Mouse (Mus musculus) embryonic facial prominence, embryonic 12.5 days (tissue): ENCODE measurements around the gene Kdelc2. TPM values are rescaled to one million over a fixed set of nuclear protein-coding genes. Genes with fewer than 3 reads are reported as not detected.

ENCODE experiments used
- ATAC-seq: fragments of 200-750 bp; cut with Nextera tagmentation; 2 replicates; pipeline ENCODE4 v1.8.0; 2017; ENCODE audit not compliant: insufficient number of reproducible peaks, insufficient read depth, low FRiP score, low TSS enrichment
- H3K27ac ChIP-seq: fragments of 300-500 bp; sonication (generic); 2 replicates; pipeline ENCODE4 v1.5.1; 2016; ENCODE audit warnings: mild to moderate bottlenecking
- H3K27me3 ChIP-seq: fragments of 300-500 bp; sonication (generic); 2 replicates; pipeline ENCODE4 v1.6.1; 2016; ENCODE audit warnings: mild to moderate bottlenecking, moderate library complexity
- H3K36me3 ChIP-seq: fragments of 300-500 bp; sonication (generic); 2 replicates; pipeline ENCODE4 v1.6.1; 2016; ENCODE audit warnings: mild to moderate bottlenecking
- H3K4me1 ChIP-seq: fragments of 300-500 bp; sonication (generic); 2 replicates; pipeline ENCODE4 v1.6.1; 2016
- H3K4me2 ChIP-seq: fragments of 300-500 bp; sonication (generic); replicated peaks from 2 replicates; pipeline ENCODE4 v1.6.1; 2016; ENCODE audit warnings: mild to moderate bottlenecking, moderate library complexity
- H3K4me3 ChIP-seq: fragments of 300-500 bp; sonication (generic); 2 replicates; pipeline ENCODE4 v1.5.1; 2016; ENCODE audit warnings: mild to moderate bottlenecking
- H3K9ac ChIP-seq: fragments of 300-500 bp; sonication (generic); 2 replicates; pipeline ENCODE4 v1.6.1; 2016; ENCODE audit warnings: mild to moderate bottlenecking, moderate library complexity
- H3K9me3 ChIP-seq: fragments of 300-500 bp; sonication (generic); 2 replicates; pipeline ENCODE4 v1.6.1; 2016; ENCODE audit warnings: mild to moderate bottlenecking, moderate library complexity
- WGBS: fragments of 180-500 bp; shearing (Covaris S2); methylation state at CpG from one replicate; pipeline ENCODE4 v1.1.7; 2016; 5-methylcytosine and 5-hydroxymethylcytosine counted together
- polyA plus RNA-seq: library from polyadenylated mRNA; unstranded; fragments of >200 nt; fragmentation: Nextera tagmentation; extraction: Ambion mirVana; gene quantifications from 2 replicates; pipeline ENCODE4 v1.2.1, GENCODE M21; 2016

Gene Kdelc2
- polyA plus RNA-seq, 1 experiment from 2014 or later = 21.3 TPM

GRCm38 (mm10) chr9:53351899-53352298 lies 31.9 kb upstream of the Kdelc2 start:
- Histone ChIP-seq H3K9me3 (0 out of 2 replicates have a peak, but pooled peaks cover 3% of the 10 kb centered on the region), H3K27ac (no peak overlapping the region), H3K9ac (no peak overlapping the region), H3K4me3 (no peak overlapping the region), H3K27me3 (no peaks in the 10 kb centered on the region), H3K4me2 (no peak overlapping the region), H3K36me3 (no peaks in the 10 kb centered on the region), H3K4me1 (no peaks in the 10 kb centered on the region)
- WGBS = 91% methylated on average over 6 of the region's 6 CpGs
- ATAC-seq = no peak

- H3K27me3 ChIP-seq = no peaks in the 10 kb centered on the region
- no peak overlapping the region for H3K4me2 ChIP-seq
- no peak overlapping the region for H3K27ac ChIP-seq
- no peaks in the 10 kb centered on the region for H3K4me1 ChIP-seq
- 0 out of 2 replicates have a peak, but pooled peaks cover 3% of the 10 kb centered on the region for H3K9me3 ChIP-seq
- H3K9ac ChIP-seq = no peak overlapping the region
- no peak overlapping the region for H3K4me3 ChIP-seq
- whole genome bisulfite sequencing = 89% methylated on average over 5 of the region's 5 CpGs
- no peaks in the 10 kb centered on the region for H3K36me3 ChIP-seq
- no peak for ATAC-seq
Measured at GRCm38 (mm10) chr9:53353161-53353560, 30.7 kb upstream of the Kdelc2 start.

- no peak; the same call in 1 of the 2 replicates for ATAC-seq
- Histone ChIP-seq H3K36me3 (no peaks in the 10 kb centered on the region), H3K9me3 (no peaks in the 10 kb centered on the region), H3K4me1 (no peaks in the 10 kb centered on the region), H3K4me3 (no peak overlapping the region), H3K9ac (no peak overlapping the region), H3K4me2 (no peak overlapping the region), H3K27ac (no peak overlapping the region), H3K27me3 (no peaks in the 10 kb centered on the region)
- WGBS = 52% methylated on average over 14 of the region's 14 CpGs
Measured at GRCm38 (mm10) chr9:53356219-53357155, 27.3 kb upstream of the Kdelc2 start.

GRCm38 (mm10) chr9:53371339-53371738 lies 12.5 kb upstream of the Kdelc2 start:
- Histone ChIP-seq H3K4me2 (no peak overlapping the region), H3K27ac (no peak overlapping the region), H3K4me1 (no peaks in the 10 kb centered on the region), H3K4me3 (no peak overlapping the region), H3K27me3 (no peaks in the 10 kb centered on the region), H3K9me3 (no peaks in the 10 kb centered on the region), H3K36me3 (no peaks in the 10 kb centered on the region), H3K9ac (no peak overlapping the region)
- WGBS = 53% methylated on average over 3 of the region's 3 CpGs
- ATAC-seq = no peak

- no peaks in the 10 kb centered on the region for H3K4me1 ChIP-seq
- no peak overlapping the region for H3K9ac ChIP-seq
- no peak overlapping the region for H3K4me3 ChIP-seq
- no peaks in the 10 kb centered on the region for H3K27me3 ChIP-seq
- no peak overlapping the region for H3K27ac ChIP-seq
- H3K36me3 ChIP-seq = no peaks in the 10 kb centered on the region
- H3K9me3 ChIP-seq = no peaks in the 10 kb centered on the region
- 79% methylated on average over 4 of the region's 4 CpGs for WGBS
- no peak overlapping the region for H3K4me2 ChIP-seq
- no peak for ATAC-seq
Measured at GRCm38 (mm10) chr9:53375907-53376306, 7.9 kb upstream of the Kdelc2 start.

GRCm38 (mm10) chr9:53376820-53377219 lies 7.0 kb upstream of the Kdelc2 start:
- no peak for ATAC-seq
- 83% methylated on average over 13 of the region's 13 CpGs for WGBS

GRCm38 (mm10) chr9:53377597-53377996 lies 6.2 kb upstream of the Kdelc2 start:
- no peaks in the 10 kb centered on the region for H3K36me3 ChIP-seq
- no peaks in the 10 kb centered on the region for H3K9me3 ChIP-seq
- no peak overlapping the region for H3K9ac ChIP-seq
- no peak overlapping the region for H3K4me3 ChIP-seq
- no peak overlapping the region for H3K4me2 ChIP-seq
- 65% methylated on average over 5 of the region's 5 CpGs for WGBS
- no peaks in the 10 kb centered on the region for H3K4me1 ChIP-seq
- no peaks in the 10 kb centered on the region for H3K27me3 ChIP-seq
- ATAC-seq = no peak
- no peak overlapping the region for H3K27ac ChIP-seq

More at GRCm38 (mm10) chr9:53376820-53377219, 7.0 kb upstream of the Kdelc2 start:
- Histone ChIP-seq H3K9me3 (no peaks in the 10 kb centered on the region), H3K4me3 (no peak overlapping the region), H3K27ac (no peak overlapping the region), H3K4me2 (no peak overlapping the region), H3K4me1 (no peaks in the 10 kb centered on the region), H3K36me3 (no peaks in the 10 kb centered on the region), H3K9ac (no peak overlapping the region), H3K27me3 (no peaks in the 10 kb centered on the region)

GRCm38 (mm10) chr9:53378171-53378570 lies 5.7 kb upstream of the Kdelc2 start:
- Histone ChIP-seq H3K4me3 (no peak overlapping the region), H3K4me1 (no peaks in the 10 kb centered on the region), H3K4me2 (no peak overlapping the region), H3K9me3 (no peaks in the 10 kb centered on the region), H3K36me3 (no peaks in the 10 kb centered on the region), H3K9ac (no peak overlapping the region), H3K27ac (no peak overlapping the region), H3K27me3 (no peaks in the 10 kb centered on the region)
- no peak for ATAC-seq
- 74% methylated on average over 3 of the region's 3 CpGs for WGBS

- no peaks in the 10 kb centered on the region for H3K36me3 ChIP-seq
- H3K4me3 ChIP-seq = no peak overlapping the region
- no peak for ATAC-seq
- no peaks in the 10 kb centered on the region for H3K9me3 ChIP-seq
- H3K4me1 ChIP-seq = no peaks in the 10 kb centered on the region
- H3K27ac ChIP-seq = no peak overlapping the region
- whole genome bisulfite sequencing = 88% methylated on average over 2 of the region's 2 CpGs
- no peaks in the 10 kb centered on the region for H3K27me3 ChIP-seq
- no peak overlapping the region for H3K4me2 ChIP-seq
- no peak overlapping the region for H3K9ac ChIP-seq
Measured at GRCm38 (mm10) chr9:53380595-53380994, 3.2 kb upstream of the Kdelc2 start.

GRCm38 (mm10) chr9:53381113-53381615 lies 2.7 kb upstream of the Kdelc2 start:
- H3K27ac ChIP-seq = no peak overlapping the region
- no peak for ATAC-seq
- 80% methylated on average over 5 of the region's 5 CpGs for WGBS

GRCm38 (mm10) chr9:53384873-53385272 lies 1.0 kb downstream of the Kdelc2 start:
- no peak for ATAC-seq
- Histone ChIP-seq H3K27ac (peak overlapping the region; percentile 94), H3K9me3 (no peaks in the 10 kb centered on the region), H3K36me3 (0 out of 2 replicates have a peak, but pooled peaks cover 3% of the 10 kb centered on the region), H3K9ac (peak overlapping the region; percentile 85), H3K4me3 (peak overlapping the region; percentile 65), H3K4me2 (peak overlapping the region; percentile 60), H3K4me1 (no peaks in the 10 kb centered on the region), H3K27me3 (no peaks in the 10 kb centered on the region)
- WGBS = 6% methylated on average over 8 of the region's 8 CpGs

More at GRCm38 (mm10) chr9:53381113-53381615, 2.7 kb upstream of the Kdelc2 start:
- Histone ChIP-seq H3K4me3 (no peak overlapping the region), H3K9me3 (no peaks in the 10 kb centered on the region), H3K36me3 (no peaks in the 10 kb centered on the region), H3K4me2 (no peak overlapping the region), H3K9ac (no peak overlapping the region), H3K4me1 (no peaks in the 10 kb centered on the region), H3K27me3 (no peaks in the 10 kb centered on the region)

- Histone ChIP-seq H3K4me2 (no peak overlapping the region), H3K27me3 (no peaks in the 10 kb centered on the region), H3K36me3 (0 out of 2 replicates have a peak, but pooled peaks cover 3% of the 10 kb centered on the region), H3K4me3 (no peak overlapping the region), H3K4me1 (no peaks in the 10 kb centered on the region), H3K27ac (no peak overlapping the region), H3K9me3 (no peaks in the 10 kb centered on the region), H3K9ac (no peak overlapping the region)
- ATAC-seq = no peak
- WGBS = 60% methylated on average over 2 of the region's 2 CpGs
Measured at GRCm38 (mm10) chr9:53387431-53387830, 3.6 kb downstream of the Kdelc2 start.
